Mouse (Mus musculus): Measurements from ENCODE around the gene Gnptg.
A peak's percentile ranks its signal among the peaks of the same experiment; 100 is the strongest.

The Gnptg gene

DNA sequence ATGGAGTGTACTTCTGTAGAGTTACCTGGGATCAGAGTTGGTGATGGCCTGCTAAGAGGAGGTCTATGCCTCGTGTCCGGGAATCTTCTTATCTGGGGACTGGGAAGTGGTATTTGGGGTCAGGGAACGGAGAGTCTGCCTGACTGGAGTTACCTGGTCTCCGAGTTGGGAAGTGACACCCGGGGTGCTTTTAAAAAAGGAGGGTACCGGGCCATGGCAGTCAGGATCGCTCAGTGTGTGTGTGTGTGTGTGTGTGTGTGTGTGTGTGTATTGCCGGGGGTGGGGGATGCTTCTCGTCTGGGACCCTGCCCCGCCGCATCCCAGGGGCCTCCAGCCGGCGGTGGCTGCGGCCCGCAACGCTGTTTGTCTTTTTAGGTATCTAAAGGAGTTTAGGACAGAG lies 50.8 kb downstream of the Gnptg start:
- no peak for DNase-seq (ENCODE audit: extremely low read depth, insufficient read length, low spot score)

DNA sequence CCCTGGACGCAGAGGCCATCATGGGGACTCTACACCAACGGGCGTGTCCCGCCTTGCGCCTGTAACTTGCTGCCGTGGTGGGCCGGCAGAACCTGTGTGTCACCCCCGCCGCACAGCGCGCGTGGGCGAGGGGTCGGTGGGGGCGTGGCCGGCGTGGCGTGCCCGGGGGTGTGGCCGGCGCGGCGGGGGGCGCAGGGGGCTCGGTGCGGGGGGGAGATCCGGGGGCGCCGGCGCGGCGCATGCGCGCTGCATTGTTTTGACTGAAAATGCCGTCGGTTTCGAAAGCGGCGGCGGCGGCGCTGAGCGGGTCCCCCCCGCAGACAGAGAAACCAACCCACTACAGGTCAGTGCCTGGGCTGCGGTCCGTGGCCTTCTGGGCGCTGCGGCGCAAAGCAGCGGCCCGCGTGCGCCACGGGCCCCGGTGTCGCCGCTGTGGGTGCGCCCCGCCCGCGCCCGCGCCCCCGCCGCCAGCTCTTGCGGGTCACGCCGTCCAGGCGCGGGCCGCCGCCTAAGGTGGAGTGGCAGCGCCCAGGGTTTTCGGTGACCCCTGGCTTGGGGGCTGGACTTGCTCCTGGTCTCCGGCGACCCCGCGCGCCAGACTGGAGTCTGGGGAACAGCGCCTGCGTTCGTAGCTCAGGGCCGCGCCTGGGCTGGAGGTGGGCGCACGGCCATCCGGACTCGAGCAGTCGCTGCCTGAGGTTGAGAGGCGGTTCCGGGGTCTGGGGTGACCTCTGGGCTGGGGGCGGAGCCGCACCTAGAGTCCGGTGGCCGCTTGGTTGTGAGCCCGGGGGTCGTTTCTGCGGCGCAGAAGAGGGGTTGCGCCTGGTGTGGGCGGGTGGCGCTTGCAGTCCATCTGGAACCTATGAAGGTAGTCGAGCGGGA lies 51.5 kb downstream of the Gnptg start, which contains the start of gene Unkl:
Gene Unkl (plus strand): TSS at position 248 of the 882 bp plus-strand sequence.
- peak; percentile 68 for DNase-seq (ENCODE audit: extremely low read depth, insufficient read length, low spot score)

DNA sequence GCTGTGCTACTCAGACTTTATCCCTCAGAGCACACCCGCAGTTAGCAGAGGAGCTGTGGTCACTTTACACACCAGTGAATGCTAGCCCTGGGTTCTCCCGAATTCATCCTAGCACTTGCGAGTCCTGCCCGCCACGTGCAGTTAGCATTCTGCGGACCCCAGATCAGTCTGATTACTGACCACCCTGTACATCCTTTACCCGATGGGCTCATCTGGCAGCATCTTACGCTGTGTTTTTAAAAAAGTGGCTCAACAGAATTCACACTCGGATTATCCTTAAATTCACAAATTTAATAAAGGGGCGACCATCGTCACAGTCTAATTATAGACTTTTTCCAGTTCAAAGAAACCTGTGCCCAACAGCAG lies 52.2 kb downstream of the Gnptg start:
- no peak for DNase-seq (ENCODE audit: extremely low read depth, insufficient read length, low spot score)

DNA sequence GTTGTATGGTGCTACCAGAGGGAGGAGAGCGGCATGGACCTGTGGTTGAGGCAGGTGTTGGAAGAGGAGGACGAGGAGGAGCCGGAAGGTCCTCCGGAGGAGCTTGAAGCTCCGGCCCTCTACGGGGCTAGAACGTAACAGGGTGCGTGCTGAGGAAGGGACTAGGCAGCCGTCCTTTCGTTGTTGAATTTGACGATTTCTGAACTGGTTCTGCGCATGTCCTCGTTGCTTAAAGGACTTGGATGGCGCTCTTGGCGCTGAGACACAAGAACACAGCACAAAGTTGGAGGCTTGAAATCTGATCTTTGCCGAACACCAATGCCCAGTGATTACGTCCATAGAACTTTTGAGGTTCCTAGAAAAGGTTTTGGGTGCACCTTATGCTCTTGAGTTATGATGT lies 55.0 kb downstream of the Gnptg start:
- DNase-seq (ENCODE audit: extremely low read depth, insufficient read length, low spot score), result no peak

DNA sequence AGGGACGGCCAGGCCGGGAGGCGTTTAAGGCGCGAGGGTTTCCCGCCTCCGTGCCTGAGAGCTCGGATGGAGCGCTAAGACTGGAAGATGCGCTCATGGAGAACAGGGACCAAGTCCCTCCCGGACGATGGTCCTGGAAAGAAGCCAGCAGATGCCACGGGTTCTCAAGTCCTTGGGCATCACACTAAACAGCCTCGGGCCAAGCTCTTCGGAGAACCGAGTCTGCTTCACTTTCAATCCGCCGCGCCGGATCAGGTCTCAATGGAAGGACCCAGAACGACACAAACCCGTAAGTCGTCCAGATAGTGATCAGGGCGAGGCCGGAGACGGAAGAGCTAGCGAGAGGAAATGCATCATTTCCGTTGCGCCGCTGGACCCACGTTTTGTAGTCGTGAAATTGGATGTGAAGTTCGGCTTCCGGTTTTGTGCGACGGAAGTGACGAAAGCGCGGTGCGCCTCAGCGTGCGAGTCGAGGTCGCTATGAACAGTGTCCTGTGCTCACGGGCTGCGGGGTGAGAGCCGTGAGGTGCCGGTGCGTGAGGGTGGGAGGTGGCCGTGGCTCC lies 55.7 kb downstream of the Gnptg start, which contains the start of gene BC003965:
Gene BC003965 (plus strand): TSS at position 426 of the 563 bp plus-strand sequence.
- DNase-seq (ENCODE audit: extremely low read depth, insufficient read length, low spot score), result peak; percentile 94

All from 3134 (cell line).